Mouse (Mus musculus): ENCODE measurements around the gene Gpc2. TPM values are rescaled to one million over a fixed set of nuclear protein-coding genes. Genes with fewer than 3 reads are reported as not detected.

Gpc2 gene
- total and polyA plus RNA-seq, 3 experiments = 0.04 TPM; not detected in 2

DNA sequence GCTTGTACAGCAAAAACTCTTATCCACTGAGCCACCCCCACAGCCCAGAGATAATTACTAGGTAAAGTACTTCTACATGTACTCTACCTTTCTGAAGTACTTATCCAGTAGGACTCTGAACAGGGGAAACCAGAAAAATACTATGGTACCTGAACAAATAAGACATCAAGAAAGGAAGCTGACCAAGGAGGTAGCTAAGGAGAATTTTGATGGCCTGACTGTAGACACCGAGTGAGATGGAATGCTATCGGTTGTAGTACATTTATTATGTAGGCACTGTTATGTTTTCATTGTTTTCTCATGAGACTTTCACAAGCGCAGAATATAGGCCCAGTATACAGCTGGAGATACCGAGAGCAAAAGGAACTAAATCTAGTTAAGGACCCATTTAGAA is 22.2 kb downstream of the Gpc2 start:
- peaks cover 12 to 68% of the 10 kb centered on the region in 2 experiments for H3K4me1 ChIP-seq (ENCODE audit: control insufficient read depth in 1 of 2, insufficient read depth in 2 of 2, low read length in 2 of 2)
- TF ChIP-seq USF2 (IDR thresholded peaks at IDR 0.05; ENCODE audit: borderline replicate concordance in 1 of 2, insufficient read depth in 1 of 2, low read depth in 1 of 2, low read length in 2 of 2) = no peak
- TF ChIP-seq POLR2AphosphoS2 (IDR thresholded peaks at IDR 0.05; ENCODE audit: low read length) = peak; percentile 60
- TF ChIP-seq GABPA (IDR thresholded peaks at IDR 0.05; ENCODE audit: low read depth, low read length) = no peak
- TF ChIP-seq ZNF384 (IDR thresholded peaks at IDR 0.05; ENCODE audit: low read depth, low read length) = no peak
- TF ChIP-seq HCFC1 (IDR thresholded peaks at IDR 0.05; ENCODE audit: low read depth, low read length) = no peak
- no peak for TF ChIP-seq RAD21 (IDR thresholded peaks at IDR 0.05; ENCODE audit: low read depth, low read length)
- no peak for TF ChIP-seq CTCF (IDR thresholded peaks at IDR 0.05 in 2 of 3, conservative IDR thresholded peaks at IDR 0.05 in 1 of 3; ENCODE audit: control insufficient read depth in 1 of 3, insufficient read depth in 1 of 3, low read depth in 2 of 3, low read length in 3 of 3, poor library complexity in 1 of 3, severe bottlenecking in 1 of 3)
- no peak for TF ChIP-seq KAT2A (conservative IDR thresholded peaks at IDR 0.05; ENCODE audit: low read depth, low read length)
- peak; percentile 54; the same call in 1 of the 2 replicates for TF ChIP-seq CHD1 (IDR thresholded peaks at IDR 0.05; ENCODE audit: low read depth, low read length)
- no peak for TF ChIP-seq MXI1 (IDR thresholded peaks at IDR 0.05; ENCODE audit: low read depth, low read length)
- peak in 1 of 2 experiments; percentile 21; a peak in 1 of 4 replicates for TF ChIP-seq EP300 (IDR thresholded peaks at IDR 0.05; ENCODE audit: low read depth in 1 of 2, low read length in 2 of 2)
- 0 out of 2 replicates have a peak, but pooled peaks have one; percentile 39 for TF ChIP-seq RCOR1 (IDR thresholded peaks at IDR 0.05; ENCODE audit: low read depth, low read length)
- TF ChIP-seq POLR2A (IDR thresholded peaks at IDR 0.05; ENCODE audit: control insufficient read depth in 1 of 2, insufficient read depth in 1 of 2, low read depth in 1 of 2, low read length in 2 of 2, poor library complexity in 1 of 2) = no peak; a peak in 1 of 4 replicates
- no peak for TF ChIP-seq MAX (IDR thresholded peaks at IDR 0.05; ENCODE audit: low read length)
- peak; percentile 61; the same call in 1 of the 2 replicates for TF ChIP-seq ZMIZ1 (IDR thresholded peaks at IDR 0.05; ENCODE audit: low read depth, low read length)
- no peaks in the 10 kb centered on the region for H3K9me3 ChIP-seq (replicated peaks; ENCODE audit: insufficient read depth, low read length)
- H3K79me2 ChIP-seq (ENCODE audit: control insufficient read depth, insufficient read depth, low read length, poor library complexity) = peaks cover 30% of the 10 kb centered on the region
- peak overlapping the region; percentile 73 for H3K27ac ChIP-seq (ENCODE audit: control insufficient read depth, low read depth, low read length)
- peaks cover 3 to 61% of the 10 kb centered on the region in 2 experiments; a peak in 3 of 4 replicates for H3K36me3 ChIP-seq (ENCODE audit: control insufficient read depth in 1 of 2, insufficient read depth in 2 of 2, low read length in 2 of 2)
- H3K4me3 ChIP-seq (ENCODE audit: control insufficient read depth in 1 of 2, insufficient read depth in 1 of 2, low read depth in 2 of 2, low read length in 2 of 2) = no peak overlapping the region
- no peaks in the 10 kb centered on the region; a peak in 1 of 4 replicates for H3K27me3 ChIP-seq (ENCODE audit: control insufficient read depth in 1 of 2, insufficient read depth in 2 of 2, low read length in 2 of 2)
- peak overlapping the region; percentile 1; the same call in 1 of the 2 replicates for H3K9ac ChIP-seq (ENCODE audit: control insufficient read depth, low read depth, low read length, poor library complexity, severe bottlenecking)
- DNase-seq (ENCODE audit: low read depth, low spot score) = peak; percentile 26

DNA sequence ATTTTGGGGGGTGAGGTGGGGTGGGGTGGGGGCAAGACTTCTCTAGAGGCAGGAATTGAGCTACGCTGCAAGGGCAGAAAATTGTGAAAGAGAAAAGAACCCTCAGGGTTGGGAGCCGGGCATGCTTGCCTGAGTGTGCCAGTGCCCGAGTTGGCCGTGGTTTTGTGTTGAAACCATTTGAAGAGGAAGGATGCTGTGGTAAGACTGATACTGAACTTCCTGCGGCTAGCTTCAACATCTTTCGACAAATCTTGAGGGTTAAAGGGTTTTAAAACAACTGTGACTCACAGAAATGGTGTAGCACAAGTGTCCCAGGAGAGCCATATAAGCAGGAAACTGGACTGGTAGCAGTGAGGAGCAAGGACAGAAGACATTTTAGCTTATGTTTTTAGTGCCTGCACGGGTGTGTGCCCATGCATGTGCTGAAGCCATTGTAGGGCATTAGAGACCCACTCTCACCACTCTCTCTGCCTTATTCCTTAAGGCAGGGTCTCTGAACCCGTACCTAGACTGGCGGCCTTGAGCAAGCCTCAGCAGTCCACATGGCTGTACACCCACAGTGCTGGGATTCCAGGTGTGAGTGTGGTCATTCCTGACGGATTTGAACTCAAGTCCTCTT is 22.7 kb downstream of the Gpc2 start:
- Histone ChIP-seq H3K9me3 (replicated peaks; ENCODE audit: insufficient read depth, low read length) (no peaks in the 10 kb centered on the region), H3K4me1 (ENCODE audit: control insufficient read depth in 1 of 2, insufficient read depth in 2 of 2, low read length in 2 of 2) (peaks cover 12 to 63% of the 10 kb centered on the region in 2 experiments), H3K27ac (ENCODE audit: control insufficient read depth, low read depth, low read length) (peak overlapping the region; percentile 73), H3K9ac (ENCODE audit: control insufficient read depth, low read depth, low read length, poor library complexity, severe bottlenecking) (peak overlapping the region; percentile 1; the same call in 1 of the 2 replicates), H3K79me2 (ENCODE audit: control insufficient read depth, insufficient read depth, low read length, poor library complexity) (peaks cover 25% of the 10 kb centered on the region), H3K4me3 (ENCODE audit: control insufficient read depth in 1 of 2, insufficient read depth in 1 of 2, low read depth in 2 of 2, low read length in 2 of 2) (no peak overlapping the region), H3K36me3 (ENCODE audit: control insufficient read depth in 1 of 2, insufficient read depth in 2 of 2, low read length in 2 of 2) (peaks cover 3 to 61% of the 10 kb centered on the region in 2 experiments; a peak in 3 of 4 replicates), H3K27me3 (ENCODE audit: control insufficient read depth in 1 of 2, insufficient read depth in 2 of 2, low read length in 2 of 2) (no peaks in the 10 kb centered on the region; a peak in 1 of 4 replicates)
- DNase-seq (ENCODE audit: low read depth, low spot score) = peak; percentile 73
- TF ChIP-seq RCOR1 (IDR thresholded peaks at IDR 0.05; ENCODE audit: low read depth, low read length) (peak; percentile 57), BHLHE40 (IDR thresholded peaks at IDR 0.05; ENCODE audit: borderline replicate concordance, low read depth, low read length) (no peak), GATA1 (IDR thresholded peaks at IDR 0.05; ENCODE audit: low read depth, low read length) (0 out of 2 replicates have a peak, but pooled peaks have one; percentile 20), MAZ (IDR thresholded peaks at IDR 0.05; ENCODE audit: low read depth, low read length) (no peak), CHD1 (IDR thresholded peaks at IDR 0.05; ENCODE audit: low read depth, low read length) (peak; percentile 81; the same call in 1 of the 2 replicates), TCF12 (IDR thresholded peaks at IDR 0.05; ENCODE audit: low read depth, low read length) (no peak), MAX (IDR thresholded peaks at IDR 0.05; ENCODE audit: low read length) (peak; percentile 30; the same call in 1 of the 2 replicates), POLR2A (IDR thresholded peaks at IDR 0.05; ENCODE audit: control insufficient read depth in 1 of 2, insufficient read depth in 1 of 2, low read depth in 1 of 2, low read length in 2 of 2, poor library complexity in 1 of 2) (peak in 1 of 2 experiments; percentile 38; a peak in 2 of 4 replicates), TBP (IDR thresholded peaks at IDR 0.05; ENCODE audit: low read depth, low read length) (peak; percentile 52; the same call in 1 of the 2 replicates), MAFK (IDR thresholded peaks at IDR 0.05; ENCODE audit: borderline replicate concordance, low read depth, low read length) (no peak), MXI1 (IDR thresholded peaks at IDR 0.05; ENCODE audit: low read depth, low read length) (0 out of 2 replicates have a peak, but pooled peaks have one; percentile 16), USF2 (IDR thresholded peaks at IDR 0.05; ENCODE audit: borderline replicate concordance in 1 of 2, insufficient read depth in 1 of 2, low read depth in 1 of 2, low read length in 2 of 2) (no peak), ETS1 (IDR thresholded peaks at IDR 0.05; ENCODE audit: low read depth, low read length) (peak; percentile 42; the same call in 1 of the 2 replicates), EP300 (IDR thresholded peaks at IDR 0.05; ENCODE audit: low read depth in 1 of 2, low read length in 2 of 2) (peak; percentile 46 to 59; a peak in 3 of 4 replicates)
